Mouse (Mus musculus) MEL (cell line): ENCODE measurements around the gene Dscam. TPM values are rescaled to one million over a fixed set of nuclear protein-coding genes. Genes with fewer than 3 reads are reported as not detected.

Experiments
- DNase-seq: peaks from one replicate; pipeline ENCODE4 v3.0.0; 2011; ENCODE audit warnings: low read depth, low spot score
- H3K27ac ChIP-seq: 2 replicates; pipeline ENCODE4 v1.5.1; 2012; ENCODE audit warnings: low read depth, mild to moderate bottlenecking, control low read depth, low read length, moderate library complexity; ENCODE audit not compliant: control insufficient read depth
- H3K27me3 ChIP-seq, 2 experiments: fragments of 150-350 bp in 1 of 2; sonication (generic) in 1 of 2; 2 replicates each; pipeline ENCODE4 v1.6.1; 2012; ENCODE audit warnings: low read length in 2 of 2, mild to moderate bottlenecking in 2 of 2, improper control_type of control experiment in 1 of 2, moderate library complexity in 1 of 2; ENCODE audit not compliant: insufficient read depth in 2 of 2, control insufficient read depth in 1 of 2
- H3K36me3 ChIP-seq, 2 experiments: 2 replicates each; pipeline ENCODE4 v1.6.1; 2012 to 2014; ENCODE audit warnings: low read length in 2 of 2, improper control_type of control experiment in 1 of 2, inconsistent platforms in 1 of 2, mild to moderate bottlenecking in 1 of 2; ENCODE audit not compliant: insufficient read depth in 2 of 2, control insufficient read depth in 1 of 2
- H3K4me1 ChIP-seq, 2 experiments: fragments of 150-350 bp in 1 of 2; sonication (generic) in 1 of 2; 2 replicates each; pipeline ENCODE4 v1.6.1; 2012; ENCODE audit warnings: low read length in 2 of 2, improper control_type of control experiment in 1 of 2, mild to moderate bottlenecking in 1 of 2; ENCODE audit not compliant: insufficient read depth in 2 of 2, control insufficient read depth in 1 of 2
- H3K4me3 ChIP-seq, 2 experiments: fragments of 150-350 bp in 1 of 2; sonication (generic) in 1 of 2; 2 replicates each; pipeline ENCODE4 v1.5.1; 2012; ENCODE audit warnings: low read depth in 2 of 2, low read length in 2 of 2, mild to moderate bottlenecking in 2 of 2, moderate library complexity in 2 of 2, control low read depth in 1 of 2, improper control_type of control experiment in 1 of 2; ENCODE audit not compliant: control insufficient read depth in 1 of 2, insufficient read depth in 1 of 2
- H3K79me2 ChIP-seq: 2 replicates; pipeline ENCODE4 v1.6.1; 2012; ENCODE audit warnings: mild to moderate bottlenecking, low read length, moderate library complexity; ENCODE audit not compliant: control insufficient read depth, poor library complexity, insufficient read depth
- H3K9ac ChIP-seq: 2 replicates; pipeline ENCODE4 v1.6.1; 2012; ENCODE audit warnings: low read depth, mild to moderate bottlenecking, control low read depth, low read length, moderate library complexity; ENCODE audit not compliant: control insufficient read depth, poor library complexity, severe bottlenecking
- H3K9me3 ChIP-seq: fragments of 150-350 bp; sonication (generic); replicated peaks from 2 replicates; pipeline ENCODE4 v1.6.1; 2012; ENCODE audit warnings: mild to moderate bottlenecking, low read length, improper control_type of control experiment, moderate library complexity; ENCODE audit not compliant: insufficient read depth
- CHD1 ChIP-seq: IDR thresholded peaks from 2 replicates; pipeline ENCODE4 v1.6.1; 2012; ENCODE audit warnings: low read depth, mild to moderate bottlenecking, inconsistent platforms, low read length, improper control_type of control experiment
- CHD2 ChIP-seq: IDR thresholded peaks from 2 replicates; pipeline ENCODE4 v1.6.1; 2011; ENCODE audit warnings: low read length, improper control_type of control experiment
- EP300 ChIP-seq, 2 experiments: IDR thresholded peaks; 2 replicates each; pipeline ENCODE4 v1.6.1; 2011; ENCODE audit warnings: improper control_type of control experiment in 2 of 2, low read length in 2 of 2, low read depth in 1 of 2, mild to moderate bottlenecking in 1 of 2
- ETS1 ChIP-seq: IDR thresholded peaks from 2 replicates; pipeline ENCODE4 v1.6.1; 2012; ENCODE audit warnings: low read depth, mild to moderate bottlenecking, inconsistent platforms, low read length, improper control_type of control experiment, moderate library complexity
- GABPA ChIP-seq: IDR thresholded peaks from 2 replicates; pipeline ENCODE4 v1.6.1; 2012; ENCODE audit warnings: low read depth, mild to moderate bottlenecking, inconsistent platforms, low read length, improper control_type of control experiment, moderate library complexity
- KAT2A ChIP-seq: conservative IDR thresholded peaks from 2 replicates; pipeline ENCODE4 v1.6.1; 2012; ENCODE audit warnings: low read depth, low read length, improper control_type of control experiment, inconsistent platforms
- MEF2A ChIP-seq: IDR thresholded peaks from 2 replicates; pipeline ENCODE4 v1.6.1; 2014; ENCODE audit warnings: low read depth, mild to moderate bottlenecking, inconsistent platforms, low read length, improper control_type of control experiment; ENCODE audit not compliant: poor library complexity, insufficient replicate concordance, severe bottlenecking; ENCODE audit errors: extremely low read depth
- MYB ChIP-seq: IDR thresholded peaks from 2 replicates; pipeline ENCODE4 v1.6.1; 2011; ENCODE audit warnings: mild to moderate bottlenecking, low read depth, low read length, improper control_type of control experiment
- MYC ChIP-seq: IDR thresholded peaks from 2 replicates; pipeline ENCODE4 v1.6.1; 2011; ENCODE audit warnings: low read depth, mild to moderate bottlenecking, low read length, improper control_type of control experiment, moderate library complexity
- NELFE ChIP-seq: IDR thresholded peaks from 2 replicates; pipeline ENCODE4 v1.6.1; 2011; ENCODE audit warnings: low read depth, low read length, improper control_type of control experiment
- NRF1 ChIP-seq: IDR thresholded peaks from 2 replicates; pipeline ENCODE4 v1.6.1; 2014; ENCODE audit warnings: low read depth, mild to moderate bottlenecking, inconsistent platforms, low read length, improper control_type of control experiment, moderate library complexity; ENCODE audit not compliant: poor library complexity, insufficient read depth, severe bottlenecking
- POLR2AphosphoS2 ChIP-seq: IDR thresholded peaks from 2 replicates; pipeline ENCODE4 v1.6.1; 2011; ENCODE audit warnings: low read length, improper control_type of control experiment
- RAD21 ChIP-seq: IDR thresholded peaks from 2 replicates; pipeline ENCODE4 v1.6.1; 2011; ENCODE audit warnings: mild to moderate bottlenecking, low read depth, low read length, improper control_type of control experiment
- RCOR1 ChIP-seq: IDR thresholded peaks from 2 replicates; pipeline ENCODE4 v1.6.1; 2012; ENCODE audit warnings: low read depth, mild to moderate bottlenecking, inconsistent platforms, low read length, improper control_type of control experiment
- TBP ChIP-seq: IDR thresholded peaks from 2 replicates; pipeline ENCODE4 v1.8.0; 2011; ENCODE audit warnings: low read depth, low read length, improper control_type of control experiment
- UBTF ChIP-seq: IDR thresholded peaks from 2 replicates; pipeline ENCODE4 v1.6.1; 2012; ENCODE audit warnings: low read depth, mild to moderate bottlenecking, inconsistent platforms, low read length, improper control_type of control experiment, moderate library complexity, borderline replicate concordance; ENCODE audit not compliant: insufficient read depth
- ZKSCAN1 ChIP-seq: IDR thresholded peaks from 2 replicates; pipeline ENCODE4 v1.6.1; 2012; ENCODE audit warnings: low read depth, mild to moderate bottlenecking, inconsistent platforms, low read length, improper control_type of control experiment, moderate library complexity
- ZMIZ1 ChIP-seq: IDR thresholded peaks from 2 replicates; pipeline ENCODE4 v1.6.1; 2012; ENCODE audit warnings: low read depth, mild to moderate bottlenecking, inconsistent platforms, low read length, improper control_type of control experiment, moderate library complexity
- polyA plus RNA-seq, 2 experiments: library from polyadenylated mRNA; stranded (reverse) in 1 of 2; unstranded in 1 of 2; fragments of >175 nt in 1 of 2; fragments of >200 nt in 1 of 2; gene quantifications; 2 replicates each; pipeline versions ENCODE4 v1.2.1 to v1.2.4; 2012; ENCODE audit warnings: low replicate concordance in 2 of 2, low read depth in 1 of 2; ENCODE audit not compliant: insufficient read length in 2 of 2, insufficient read depth in 1 of 2, missing spikeins in 1 of 2
- total RNA-seq: library from RNA; depleted of rRNA; stranded (reverse); fragments of 300-350 nt; gene quantifications from 2 replicates; pipeline ENCODE4 v1.2.3, GENCODE M21; 2012

The Dscam gene
- total and polyA plus RNA-seq, 3 experiments = not detected

DNA sequence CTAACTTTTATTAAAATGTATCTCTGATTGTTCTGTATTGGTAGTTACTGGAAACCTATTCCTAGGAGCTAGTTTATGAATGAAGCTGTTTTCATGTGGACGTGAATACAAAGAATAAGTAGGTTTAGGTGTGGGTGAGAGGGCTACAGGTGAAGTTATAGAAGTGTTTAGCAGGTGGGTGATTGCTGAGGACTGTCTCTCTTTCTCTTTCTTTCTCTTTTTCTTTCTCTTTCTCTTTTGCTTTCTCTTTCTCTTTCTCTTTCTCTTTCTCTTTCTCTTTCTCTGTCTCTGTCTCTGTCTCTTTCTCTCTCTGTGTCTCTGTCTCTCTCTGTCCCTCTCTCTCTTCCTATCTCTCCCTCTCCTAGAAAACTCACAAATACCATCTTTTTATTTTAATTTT lies 20.1 kb upstream of the Dscam start:
- H3K9ac ChIP-seq = no peak overlapping the region
- DNase-seq = no peak
- H3K4me3 ChIP-seq = no peak overlapping the region
- TF ChIP-seq ZMIZ1 = no peak
- TF ChIP-seq CHD2 = no peak
- TF ChIP-seq ETS1 = no peak
- TF ChIP-seq MYB = no peak
- no peak for TF ChIP-seq ZKSCAN1
- TF ChIP-seq KAT2A = no peak
- no peak for TF ChIP-seq TBP
- no peak for TF ChIP-seq EP300 (IDR thresholded peaks at IDR 0.05; ENCODE audit: low read depth in 1 of 2, low read length in 2 of 2)
- no peak for TF ChIP-seq NELFE
- H3K79me2 ChIP-seq = no peaks in the 10 kb centered on the region
- H3K27ac ChIP-seq = no peak overlapping the region
- no peaks in the 10 kb centered on the region for H3K9me3 ChIP-seq
- no peaks in the 10 kb centered on the region for H3K4me1 ChIP-seq
- no peaks in the 10 kb centered on the region for H3K27me3 ChIP-seq
- H3K36me3 ChIP-seq = no peaks in the 10 kb centered on the region

GRCm38 (mm10) chr16:97171500-97171899 lies 948 bp upstream of the Dscam start:
- Histone ChIP-seq H3K79me2 (no peaks in the 10 kb centered on the region), H3K4me1 (no peaks in the 10 kb centered on the region), H3K4me3 (no peak overlapping the region), H3K9me3 (no peaks in the 10 kb centered on the region)
- no peak for DNase-seq
- TF ChIP-seq GABPA (no peak), ETS1 (no peak), MYC (no peak), UBTF (no peak), NRF1 (no peak)
- TF ChIP-seq, all 39 proteins: peak for 0
- Histone ChIP-seq H3K9ac (no peak overlapping the region), H3K27ac (no peak overlapping the region), H3K36me3 (no peaks in the 10 kb centered on the region), H3K27me3 (no peaks in the 10 kb centered on the region)

DNA sequence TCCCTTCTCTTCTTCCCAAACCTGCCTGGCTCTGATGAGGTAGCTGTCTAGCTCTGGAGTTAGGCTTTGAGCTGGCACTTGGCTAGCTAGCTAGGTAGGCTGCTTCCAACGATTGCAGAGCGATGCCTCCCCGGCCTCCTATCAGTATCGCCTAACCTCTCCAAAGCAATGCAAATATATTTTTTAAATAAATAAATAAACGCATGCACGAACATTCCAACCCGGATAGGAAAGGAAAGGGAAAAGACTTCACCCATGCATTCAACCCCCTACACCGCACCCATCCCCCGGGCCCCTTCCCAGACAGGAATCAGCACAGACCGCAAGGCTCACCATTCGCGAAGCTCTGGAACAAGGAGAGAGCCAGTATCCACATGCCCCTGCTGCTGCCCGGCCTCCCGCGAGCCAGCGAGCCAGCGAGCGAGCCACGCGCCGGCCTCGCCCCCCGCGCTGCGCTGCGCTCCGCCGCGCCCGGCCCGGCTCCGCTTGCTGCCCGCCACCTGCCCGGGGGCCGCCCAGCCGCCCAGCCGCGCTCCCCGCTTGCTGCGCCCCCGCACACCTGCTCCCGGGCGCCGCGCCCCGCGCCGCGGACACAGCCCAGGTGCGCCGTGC lies 545 bp downstream of the Dscam start:
- no peak for TF ChIP-seq MEF2A
- TF ChIP-seq KAT2A = no peak
- TF ChIP-seq UBTF = no peak
- TF ChIP-seq POLR2AphosphoS2 = no peak
- no peak for TF ChIP-seq RAD21
- no peak for TF ChIP-seq RCOR1
- TF ChIP-seq CHD1 = no peak
- Histone ChIP-seq H3K36me3 (no peaks in the 10 kb centered on the region), H3K4me1 (no peaks in the 10 kb centered on the region), H3K27me3 (no peaks in the 10 kb centered on the region), H3K79me2 (no peaks in the 10 kb centered on the region), H3K9me3 (no peaks in the 10 kb centered on the region), H3K4me3 (no peak overlapping the region), H3K9ac (no peak overlapping the region), H3K27ac (no peak overlapping the region)
- DNase-seq = no peak
